Mouse (Mus musculus) embryo, embryonic 10.5 days (tissue): ENCODE measurements at regions not wholly inside any gene's neighbourhood (a gene's known extent, or its start where the extent isn't known, plus 50 kb on each side); places are given as distances from the start of the nearest gene placed in this dataset.

ENCODE experiments used
- DNase-seq: peaks from one replicate; pipeline ENCODE4 v3.0.0-alpha.2; 2015; ENCODE audit warnings: low spot score

- no peak for DNase-seq
These were observed 314.0 kb upstream of the Adamts9 start for GRCm38 (mm10) chr6:93257130-93257841.

GRCm38 (mm10) chr6:93253746-93254145 lies 310.5 kb upstream of the Adamts9 start:
- DNase-seq: no peak

- no peak for DNase-seq
These were observed 305.7 kb upstream of the Adamts9 start for GRCm38 (mm10) chr6:93248973-93249372.

GRCm38 (mm10) chr6:93246498-93247242 lies 303.4 kb upstream of the Adamts9 start:
- DNase-seq: no peak

- DNase-seq: no peak
These were observed 292.3 kb upstream of the Adamts9 start for GRCm38 (mm10) chr6:93235550-93235949.

GRCm38 (mm10) chr6:93232636-93233035 lies 289.3 kb upstream of the Adamts9 start:
- no peak for DNase-seq

- no peak for DNase-seq
These were observed 287.2 kb upstream of the Adamts9 start for GRCm38 (mm10) chr6:93230450-93230849.

- no peak for DNase-seq
These were observed 286.0 kb upstream of the Adamts9 start for GRCm38 (mm10) chr6:93229320-93229719.

- peak; percentile 70 for DNase-seq
These were observed 280.6 kb upstream of the Adamts9 start for GRCm38 (mm10) chr6:93223610-93224550.

GRCm38 (mm10) chr6:93218015-93218593 lies 274.8 kb upstream of the Adamts9 start:
- DNase-seq: no peak

GRCm38 (mm10) chr6:93200886-93201285 lies 257.6 kb upstream of the Adamts9 start:
- DNase-seq: no peak

GRCm38 (mm10) chr6:93194741-93195140 lies 251.4 kb upstream of the Adamts9 start:
- DNase-seq: no peak

- DNase-seq: no peak
These were observed 249.7 kb upstream of the Adamts9 start for GRCm38 (mm10) chr6:93192980-93193379.

- no peak for DNase-seq
These were observed 247.7 kb upstream of the Adamts9 start for GRCm38 (mm10) chr6:93190986-93191385.

- no peak for DNase-seq
These were observed 225.2 kb upstream of the Adamts9 start for GRCm38 (mm10) chr6:93168526-93168925.

- DNase-seq: peak; percentile 34
These were observed 224.0 kb upstream of the Adamts9 start for GRCm38 (mm10) chr6:93167281-93167680.

- DNase-seq: no peak
These were observed 222.7 kb upstream of the Adamts9 start for GRCm38 (mm10) chr6:93165942-93166341.

- DNase-seq: no peak
These were observed 209.3 kb upstream of the Adamts9 start for GRCm38 (mm10) chr6:93152431-93153208.

GRCm38 (mm10) chr6:93150531-93150930 lies 207.2 kb upstream of the Adamts9 start:
- no peak for DNase-seq

GRCm38 (mm10) chr6:93149956-93150355 lies 206.7 kb upstream of the Adamts9 start:
- no peak for DNase-seq

GRCm38 (mm10) chr6:93140331-93140731 lies 197.0 kb upstream of the Adamts9 start:
- peak; percentile 13 for DNase-seq
